Mouse (Mus musculus): ENCODE results near the gene Best1. TPM values are rescaled to one million over a fixed set of nuclear protein-coding genes. Genes with fewer than 3 reads are reported as not detected.

Best1 gene
- polyA plus RNA-seq, 1 experiment from 2014 or later: 0.24 TPM

- Histone ChIP-seq H3K4me1 (ENCODE audit: control insufficient read depth in 2 of 2, insufficient read depth in 2 of 2, low read length in 2 of 2) (peaks cover 28 to 52% of the 10 kb centered on the region in 2 experiments), H3K4me2 (ENCODE audit: low read length) (peak overlapping the region; percentile 22; the same call in 1 of the 2 replicates), H3K9me3 (ENCODE audit: control insufficient read depth, low read length) (no peaks in the 10 kb centered on the region), H3K27me3 (ENCODE audit: control insufficient read depth, insufficient read depth, low read length) (no peaks in the 10 kb centered on the region), H3K4me3 (ENCODE audit: control insufficient read depth in 1 of 2, insufficient read depth in 1 of 2, low read depth in 1 of 2, low read length in 2 of 2) (no peak overlapping the region), H3K27ac (replicated peaks in 1 of 2; ENCODE audit: control insufficient read depth in 1 of 2, insufficient read depth in 1 of 2, low read depth in 2 of 2, low read length in 2 of 2) (peak overlapping the region; percentile 28 to 77), H3K9ac (ENCODE audit: low read length) (peak overlapping the region; percentile 28), H3K36me3 (ENCODE audit: control insufficient read depth, insufficient read depth, low read length) (peaks cover 7% of the 10 kb centered on the region)
- no peak for ATAC-seq (ENCODE audit: insufficient number of reproducible peaks, insufficient read depth, low FRiP score, low read depth)
- WGBS: 68% methylated on average over 5 of the region's 5 CpGs
Observed at GRCm38 (mm10) chr19:10022414-10023303, 21.2 kb upstream of the Best1 start.

GRCm38 (mm10) chr19:10021981-10022380 is 20.5 kb upstream of the Best1 start:
- 0 out of 4 replicates have a peak overlapping the region, but pooled peaks of 1 of the 2 experiments have one; percentile 77 for H3K27ac ChIP-seq (replicated peaks in 1 of 2; ENCODE audit: control insufficient read depth in 1 of 2, insufficient read depth in 1 of 2, low read depth in 2 of 2, low read length in 2 of 2)

GRCm38 (mm10) chr19:10019214-10019760 is 17.9 kb upstream of the Best1 start:
- 0 out of 4 replicates have a peak overlapping the region, but pooled peaks of 1 of the 2 experiments have one; percentile 17 for H3K27ac ChIP-seq (replicated peaks in 1 of 2; ENCODE audit: control insufficient read depth in 1 of 2, insufficient read depth in 1 of 2, low read depth in 2 of 2, low read length in 2 of 2)
- H3K36me3 ChIP-seq (ENCODE audit: control insufficient read depth, insufficient read depth, low read length): no peaks in the 10 kb centered on the region

More at GRCm38 (mm10) chr19:10021981-10022380, 20.5 kb upstream of the Best1 start:
- Histone ChIP-seq H3K4me2 (ENCODE audit: low read length) (peak overlapping the region; percentile 22; the same call in 1 of the 2 replicates), H3K4me1 (ENCODE audit: control insufficient read depth in 2 of 2, insufficient read depth in 2 of 2, low read length in 2 of 2) (peaks cover 30 to 57% of the 10 kb centered on the region in 2 experiments), H3K36me3 (ENCODE audit: control insufficient read depth, insufficient read depth, low read length) (peaks cover under 1% of the 10 kb centered on the region; the same call in 1 of the 2 replicates), H3K27me3 (ENCODE audit: control insufficient read depth, insufficient read depth, low read length) (no peaks in the 10 kb centered on the region), H3K9me3 (ENCODE audit: control insufficient read depth, low read length) (no peaks in the 10 kb centered on the region), H3K9ac (ENCODE audit: low read length) (no peak overlapping the region), H3K4me3 (ENCODE audit: control insufficient read depth in 1 of 2, insufficient read depth in 1 of 2, low read depth in 1 of 2, low read length in 2 of 2) (no peak overlapping the region)
- WGBS: 78% methylated on average over 2 of the region's 2 CpGs
- ATAC-seq (ENCODE audit: insufficient number of reproducible peaks, insufficient read depth, low FRiP score, low read depth): no peak

GRCm38 (mm10) chr19:10018527-10018818 is 17.0 kb upstream of the Best1 start:
- WGBS: 3% methylated on average over 3 of the region's 3 CpGs
- peaks cover 25 to 52% of the 10 kb centered on the region in 2 experiments for H3K4me1 ChIP-seq (ENCODE audit: control insufficient read depth in 2 of 2, insufficient read depth in 2 of 2, low read length in 2 of 2)

More at GRCm38 (mm10) chr19:10019214-10019760, 17.9 kb upstream of the Best1 start:
- no peak for ATAC-seq (ENCODE audit: insufficient number of reproducible peaks, insufficient read depth, low FRiP score, low read depth)
- no peaks in the 10 kb centered on the region for H3K9me3 ChIP-seq (ENCODE audit: control insufficient read depth, low read length)
- peak overlapping the region; percentile 97 for H3K4me2 ChIP-seq (ENCODE audit: low read length)
- H3K4me3 ChIP-seq (ENCODE audit: control insufficient read depth in 1 of 2, insufficient read depth in 1 of 2, low read depth in 1 of 2, low read length in 2 of 2): peak overlapping the region; percentile 58 to 68
- H3K9ac ChIP-seq (ENCODE audit: low read length): peak overlapping the region; percentile 82
- WGBS: 71% methylated on average over 4 of the region's 4 CpGs
- no peaks in the 10 kb centered on the region for H3K27me3 ChIP-seq (ENCODE audit: control insufficient read depth, insufficient read depth, low read length)
- H3K4me1 ChIP-seq (ENCODE audit: control insufficient read depth in 2 of 2, insufficient read depth in 2 of 2, low read length in 2 of 2): peaks cover 23 to 51% of the 10 kb centered on the region in 2 experiments

GRCm38 (mm10) chr19:10017637-10018526 is 16.4 kb upstream of the Best1 start:
- Histone ChIP-seq H3K4me1 (ENCODE audit: control insufficient read depth in 2 of 2, insufficient read depth in 2 of 2, low read length in 2 of 2) (peaks cover 30 to 54% of the 10 kb centered on the region in 2 experiments), H3K9ac (ENCODE audit: low read length) (peak overlapping the region; percentile 82), H3K4me2 (ENCODE audit: low read length) (peak overlapping the region; percentile 97), H3K27me3 (ENCODE audit: control insufficient read depth, insufficient read depth, low read length) (no peaks in the 10 kb centered on the region), H3K36me3 (ENCODE audit: control insufficient read depth, insufficient read depth, low read length) (no peaks in the 10 kb centered on the region), H3K27ac (replicated peaks in 1 of 2; ENCODE audit: control insufficient read depth in 1 of 2, insufficient read depth in 1 of 2, low read depth in 2 of 2, low read length in 2 of 2) (peak overlapping the region; percentile 37 to 73), H3K9me3 (ENCODE audit: control insufficient read depth, low read length) (no peaks in the 10 kb centered on the region), H3K4me3 (ENCODE audit: control insufficient read depth in 1 of 2, insufficient read depth in 1 of 2, low read depth in 1 of 2, low read length in 2 of 2) (peak overlapping the region; percentile 58 to 68)
- ATAC-seq (ENCODE audit: insufficient number of reproducible peaks, insufficient read depth, low FRiP score, low read depth): peak; percentile 94
- WGBS: 6% methylated on average over 43 of the region's 44 CpGs

More at GRCm38 (mm10) chr19:10018527-10018818, 17.0 kb upstream of the Best1 start:
- ATAC-seq (ENCODE audit: insufficient number of reproducible peaks, insufficient read depth, low FRiP score, low read depth): no peak
- no peaks in the 10 kb centered on the region for H3K36me3 ChIP-seq (ENCODE audit: control insufficient read depth, insufficient read depth, low read length)
- no peaks in the 10 kb centered on the region for H3K9me3 ChIP-seq (ENCODE audit: control insufficient read depth, low read length)
- H3K27ac ChIP-seq (replicated peaks in 1 of 2; ENCODE audit: control insufficient read depth in 1 of 2, insufficient read depth in 1 of 2, low read depth in 2 of 2, low read length in 2 of 2): peak overlapping the region; percentile 37 to 73
- peak overlapping the region; percentile 58 to 68 for H3K4me3 ChIP-seq (ENCODE audit: control insufficient read depth in 1 of 2, insufficient read depth in 1 of 2, low read depth in 1 of 2, low read length in 2 of 2)
- H3K9ac ChIP-seq (ENCODE audit: low read length): peak overlapping the region; percentile 82
- H3K4me2 ChIP-seq (ENCODE audit: low read length): peak overlapping the region; percentile 97
- no peaks in the 10 kb centered on the region for H3K27me3 ChIP-seq (ENCODE audit: control insufficient read depth, insufficient read depth, low read length)

- WGBS: 74% methylated on average over 4 of the region's 4 CpGs
- Histone ChIP-seq H3K27me3 (ENCODE audit: control insufficient read depth, insufficient read depth, low read length) (no peaks in the 10 kb centered on the region), H3K4me1 (ENCODE audit: control insufficient read depth in 2 of 2, insufficient read depth in 2 of 2, low read length in 2 of 2) (peaks cover 31 to 55% of the 10 kb centered on the region in 2 experiments), H3K9me3 (ENCODE audit: control insufficient read depth, low read length) (no peaks in the 10 kb centered on the region), H3K27ac (replicated peaks in 1 of 2; ENCODE audit: control insufficient read depth in 1 of 2, insufficient read depth in 1 of 2, low read depth in 2 of 2, low read length in 2 of 2) (peak overlapping the region in 1 of 2 experiments; percentile 31; a peak in 1 of 4 replicates), H3K4me3 (ENCODE audit: control insufficient read depth in 1 of 2, insufficient read depth in 1 of 2, low read depth in 1 of 2, low read length in 2 of 2) (no peak overlapping the region), H3K36me3 (ENCODE audit: control insufficient read depth, insufficient read depth, low read length) (no peaks in the 10 kb centered on the region), H3K9ac (ENCODE audit: low read length) (no peak overlapping the region), H3K4me2 (ENCODE audit: low read length) (no peak overlapping the region)
- no peak for ATAC-seq (ENCODE audit: insufficient number of reproducible peaks, insufficient read depth, low FRiP score, low read depth)
Observed at GRCm38 (mm10) chr19:10016151-10016550, 14.7 kb upstream of the Best1 start.

- no peak for ATAC-seq (ENCODE audit: insufficient number of reproducible peaks, insufficient read depth, low FRiP score, low read depth)
Observed at GRCm38 (mm10) chr19:10015442-10015841, 14.0 kb upstream of the Best1 start.

More at GRCm38 (mm10) chr19:10015442-10015841, 14.0 kb upstream of the Best1 start:
- Histone ChIP-seq H3K9me3 (ENCODE audit: control insufficient read depth, low read length) (no peaks in the 10 kb centered on the region), H3K27me3 (ENCODE audit: control insufficient read depth, insufficient read depth, low read length) (no peaks in the 10 kb centered on the region), H3K27ac (replicated peaks in 1 of 2; ENCODE audit: control insufficient read depth in 1 of 2, insufficient read depth in 1 of 2, low read depth in 2 of 2, low read length in 2 of 2) (peak overlapping the region in 1 of 2 experiments; percentile 31; a peak in 1 of 4 replicates), H3K4me1 (ENCODE audit: control insufficient read depth in 2 of 2, insufficient read depth in 2 of 2, low read length in 2 of 2) (peaks cover 31 to 51% of the 10 kb centered on the region in 2 experiments), H3K4me3 (ENCODE audit: control insufficient read depth in 1 of 2, insufficient read depth in 1 of 2, low read depth in 1 of 2, low read length in 2 of 2) (no peak overlapping the region), H3K36me3 (ENCODE audit: control insufficient read depth, insufficient read depth, low read length) (no peaks in the 10 kb centered on the region), H3K4me2 (ENCODE audit: low read length) (no peak overlapping the region), H3K9ac (ENCODE audit: low read length) (no peak overlapping the region)
- WGBS: 52% methylated on average over 4 of the region's 4 CpGs

Measured in heart, embryonic 14.5 days (tissue).